In genomic region chr19:23697861-23698260, GRCm38 (mm10) we compare ENCODE assay signal across 14 mouse cellular contexts. TPM values are rescaled to one million over a fixed set of nuclear protein-coding genes. Genes with fewer than 3 reads are reported as not detected.
DNase-seq lines count a peak whose midpoint lies in the region; ATAC-seq and TF ChIP-seq lines count a peak whose summit lies in the region.
"Had no signal": no experiment of that assay in that cellular context is flagged by ENCODE, and none has a peak within 500 bp of the region (broad histone marks: within the 10 kb centered on the region; RNA-seq: fewer than 3 reads in every experiment).

No protein-coding gene starts in this region.

- peak; percentile 33; the same call in 1 of the 2 replicates for TF ChIP-seq CTCF in layer of hippocampus, adult 2 months (conservative IDR thresholded peaks at IDR 0.05)
- no peak for TF ChIP-seq CTCF in stomach, postnatal 0 days (IDR thresholded peaks at IDR 0.05; ENCODE audit: low read depth)

- H3K27me3 ChIP-seq in stomach, postnatal 0 days (ENCODE audit: control insufficient read depth, insufficient read depth, low read length): no peaks in the 10 kb centered on the region
- H3K27me3 ChIP-seq: embryonic facial prominence, embryonic 12.5 days; liver, embryonic 12.5 days; midbrain, embryonic 12.5 days; neural tube, embryonic 12.5 days had no signal

- H3K27ac ChIP-seq in layer of hippocampus, adult 2 months: peak overlapping the region; percentile 19; the same call in 1 of the 2 replicates
- H3K27ac ChIP-seq in stomach, postnatal 0 days (replicated peaks): no peak overlapping the region
- H3K27ac ChIP-seq: embryonic facial prominence, embryonic 12.5 days; liver, embryonic 12.5 days; midbrain, embryonic 12.5 days; neural tube, embryonic 12.5 days had no signal

- 0 out of 2 replicates have a peak, but pooled peaks have one; percentile 21 for ATAC-seq in stomach, postnatal 0 days (ENCODE audit: low FRiP score, low TSS enrichment)
- ATAC-seq: liver, embryonic 12.5 days had no signal

- H3K9me3 ChIP-seq in stomach, postnatal 0 days (ENCODE audit: control insufficient read depth, low read length): no peaks in the 10 kb centered on the region
- H3K9me3 ChIP-seq: embryonic facial prominence, embryonic 12.5 days; liver, embryonic 12.5 days; midbrain, embryonic 12.5 days; neural tube, embryonic 12.5 days had no signal

- no peak overlapping the region for H3K4me3 ChIP-seq in layer of hippocampus, adult 2 months
- H3K4me3 ChIP-seq in stomach, postnatal 0 days (ENCODE audit: low read depth, low read length): no peak overlapping the region
- H3K4me3 ChIP-seq: embryonic facial prominence, embryonic 12.5 days; liver, embryonic 12.5 days; midbrain, embryonic 12.5 days; neural tube, embryonic 12.5 days had no signal

- peak; percentile 28 for DNase-seq in cerebellum, adult 9-11 months
- no peak for DNase-seq in cerebellum, postnatal 14 days
- no peak for DNase-seq in layer of hippocampus, adult 2 months (ENCODE audit: low spot score in 2 of 2)
- no peak for DNase-seq in layer of hippocampus, postnatal 36 days
- DNase-seq in gonadal fat pad, adult 2 months (ENCODE audit: low read depth): peak; percentile 17
- DNase-seq in stomach, postnatal 0 days (ENCODE audit: low spot score): no peak
- DNase-seq in cerebellum, adult 18-20 months: no peak
- DNase-seq in kidney, postnatal 10 days: no peak
- DNase-seq: thymus, adult 2 months had no signal

- no peak for TF ChIP-seq EP300 in stomach, postnatal 0 days (optimal IDR thresholded peaks at IDR 0.05)

- no peak overlapping the region for H3K4me2 ChIP-seq in stomach, postnatal 0 days (replicated peaks; ENCODE audit: low read depth)
- H3K4me2 ChIP-seq: embryonic facial prominence, embryonic 12.5 days; liver, embryonic 12.5 days; midbrain, embryonic 12.5 days; neural tube, embryonic 12.5 days had no signal

- 70% methylated on average over 8 of the region's 8 CpGs for WGBS in stomach, postnatal 0 days

- no peaks in the 10 kb centered on the region for H3K4me1 ChIP-seq in stomach, postnatal 0 days (replicated peaks; ENCODE audit: control insufficient read depth, insufficient read depth)
- H3K4me1 ChIP-seq: embryonic facial prominence, embryonic 12.5 days; liver, embryonic 12.5 days; midbrain, embryonic 12.5 days; neural tube, embryonic 12.5 days had no signal

- no peak overlapping the region for H3K9ac ChIP-seq in stomach, postnatal 0 days (ENCODE audit: low read length)
- H3K9ac ChIP-seq: embryonic facial prominence, embryonic 12.5 days; liver, embryonic 12.5 days; midbrain, embryonic 12.5 days; neural tube, embryonic 12.5 days had no signal

- peaks cover 10% of the 10 kb centered on the region; the same call in 1 of the 2 replicates for H3K36me3 ChIP-seq in stomach, postnatal 0 days (ENCODE audit: control insufficient read depth, insufficient read depth, low read length)

RNA-seq across cellular contexts. Expression of gene Ptar1, which starts 10.6 kb away (rescaled TPM):
- total RNA-seq in layer of hippocampus, adult 2 months (2021): 10 to 100 TPM; 32.8 to 43.0 TPM
- total RNA-seq in layer of hippocampus, postnatal 36 days (2021): 10 to 100 TPM; 43.5 to 44.1 TPM
- polyA plus RNA-seq in gonadal fat pad, adult 2 months (2012; rRNA removed): 4.2 and 4.4 TPM in 2 replicates
- polyA plus RNA-seq in stomach, postnatal 0 days (2015; fragmentation: Nextera tagmentation; extraction: Ambion mirVana): 2.7 and 3.4 TPM in 2 replicates

RNA-seq across cellular contexts. Expression of gene 1700028P14Rik, which starts 45.2 kb away (rescaled TPM):
- total RNA-seq in layer of hippocampus, adult 2 months (2021): 1 to 10 TPM; 1.0 to 1.8 TPM
- 1 to 10 TPM; 1.5 to 2.0 TPM for total RNA-seq in layer of hippocampus, postnatal 36 days (2021)
- polyA plus RNA-seq in gonadal fat pad, adult 2 months (2012; rRNA removed): 0.86 and 2.0 TPM in 2 replicates
- polyA plus RNA-seq in stomach, postnatal 0 days (2015; fragmentation: Nextera tagmentation; extraction: Ambion mirVana): not detected in 2 replicates
- total RNA-seq: hematopoietic stem cell, adult 5-6 weeks had no signal
- polyA plus RNA-seq: liver, embryonic 12.5 days; midbrain, embryonic 12.5 days; neural tube, embryonic 12.5 days had no signal

Comparison
In these comparisons a context has a peak if more than half of its experiments do, and no peak if none do; other contexts are left out.
1. DNase-seq: peak in cerebellum, adult 9-11 months (single experiment) and gonadal fat pad, adult 2 months (single experiment); none in cerebellum, postnatal 14 days (0 of 2), layer of hippocampus, adult 2 months (0 of 2), layer of hippocampus, postnatal 36 days (0 of 2), stomach, postnatal 0 days (single experiment), cerebellum, adult 18-20 months (0 of 2) and kidney, postnatal 10 days (single experiment).